Mouse (Mus musculus) thymus, adult 2 months (tissue): Measurements from ENCODE around the gene Ints11.

ENCODE experiments used
- CTCF ChIP-seq: fragments of 200-500 bp; IDR thresholded peaks from 2 replicates; pipeline ENCODE4 v1.5.1; 2012; ENCODE audit warnings: mild to moderate bottlenecking, control low read depth, low read length, moderate library complexity, borderline replicate concordance; ENCODE audit not compliant: control insufficient read depth, poor library complexity, insufficient read depth; ENCODE audit errors: extremely low read depth
- POLR2A ChIP-seq: fragments of 200-500 bp; IDR thresholded peaks from 2 replicates; pipeline ENCODE4 v1.6.1; 2012; ENCODE audit warnings: mild to moderate bottlenecking, low read length, control low read depth, moderate library complexity; ENCODE audit not compliant: control insufficient read depth, poor library complexity, insufficient read depth; ENCODE audit errors: extremely low read depth

- TF ChIP-seq CTCF (no peak), POLR2A (no peak)
These were observed 38.8 kb upstream of the Ints11 start for GRCm38 (mm10) chr4:155830596-155830995.
